Mouse (Mus musculus): Measurements from ENCODE around the gene Stard5.

- peak; percentile 73 for TF ChIP-seq CTCF (IDR thresholded peaks at IDR 0.05)
- TF ChIP-seq EP300 (IDR thresholded peaks at IDR 0.05) = no peak
Measured at GRCm38 (mm10) chr7:83599913-83600286, 31.9 kb upstream of the Stard5 start.

Data from lung, postnatal 0 days (tissue).